Mouse (Mus musculus): ENCODE results near the gene Miga1.

GRCm38 (mm10) chr3:152284306-152284705 is 55.9 kb downstream of the Miga1 start:
- TF ChIP-seq CTCF (IDR thresholded peaks at IDR 0.05; ENCODE audit: low read depth) (no peak), EP300 (optimal IDR thresholded peaks at IDR 0.05) (no peak)

Data from stomach, postnatal 0 days (tissue).